Mouse (Mus musculus) G1E (cell line): ENCODE measurements around the gene Mipol1.

ENCODE experiments used
- CTCF ChIP-seq: IDR thresholded peaks from 2 replicates; pipeline ENCODE4 v1.5.1; 2012; ENCODE audit warnings: low read depth, low read length, inconsistent platforms, mixed read lengths
- GATA1 ChIP-seq: IDR thresholded peaks from 2 replicates; pipeline ENCODE4 v1.6.1; 2012; ENCODE audit warnings: borderline replicate concordance, low read length, inconsistent platforms, mixed read lengths
- GATA2 ChIP-seq: IDR thresholded peaks from 2 replicates; pipeline ENCODE4 v1.6.1; 2012; ENCODE audit warnings: low read depth, low read length, inconsistent platforms, borderline replicate concordance
- POLR2AphosphoS5 ChIP-seq: IDR thresholded peaks from 2 replicates; pipeline ENCODE4 v1.6.1; 2012; ENCODE audit warnings: low read depth, low read length, inconsistent platforms; ENCODE audit not compliant: insufficient replicate concordance
- TAL1 ChIP-seq: conservative IDR thresholded peaks from 2 replicates; pipeline ENCODE4 v1.6.1; 2012; ENCODE audit warnings: low read depth, low read length, inconsistent platforms, mixed read lengths

DNA sequence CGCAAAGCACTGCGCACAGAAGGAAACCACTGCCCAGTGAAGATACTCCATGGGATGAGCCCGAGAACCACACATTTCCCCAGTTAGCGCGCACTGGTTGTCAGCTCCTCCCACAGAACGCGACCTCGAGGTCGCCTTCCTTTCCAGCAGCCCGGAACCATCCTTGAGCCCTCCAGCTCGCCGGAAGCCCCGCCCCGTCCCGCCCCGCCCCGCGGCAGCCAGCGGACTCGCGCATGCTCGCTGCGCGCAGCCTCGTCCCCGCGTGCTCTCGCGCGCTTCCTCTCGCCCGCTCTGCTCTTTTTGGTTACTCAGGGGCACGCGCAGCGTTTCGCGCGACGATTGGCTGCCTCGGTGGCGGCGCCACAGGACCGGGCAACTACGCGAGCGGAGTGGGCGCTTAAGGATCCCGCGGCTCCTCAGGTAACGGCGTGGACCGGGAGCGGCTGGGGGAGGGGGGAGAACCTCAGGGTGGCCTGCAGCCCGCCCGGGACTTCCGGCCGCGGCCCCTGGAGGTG, at the start of gene Mipol1, which contains the start of gene Prps1l3:
- TF ChIP-seq CTCF = no peak
- TF ChIP-seq POLR2AphosphoS5 = 0 out of 2 replicates have a peak, but pooled peaks have one; percentile 49
- TF ChIP-seq GATA1 = no peak
- TF ChIP-seq TAL1 = no peak
- TF ChIP-seq GATA2 = no peak
